Mouse (Mus musculus): Measurements from ENCODE around the gene Dmrtc1b.
"Not testable (repeated sequence)": the region's sequence is repeated elsewhere in the genome, so short reads cannot be mapped to it uniquely, and the experiment has no call there.

- not testable (repeated sequence) for TF ChIP-seq CTCF (IDR thresholded peaks at IDR 0.05; ENCODE audit: low read depth, low read length); GATA1 (IDR thresholded peaks at IDR 0.05; ENCODE audit: borderline replicate concordance, low read length); POLR2AphosphoS5 (IDR thresholded peaks at IDR 0.05; ENCODE audit: insufficient replicate concordance, low read depth, low read length); TAL1 (conservative IDR thresholded peaks at IDR 0.05; ENCODE audit: low read depth, low read length)
Measured at GRCm38 (mm10) chrX:102700636-102701035, 7.0 kb upstream of the Dmrtc1b start.
